Mouse (Mus musculus) layer of hippocampus, adult 11-12 months (tissue): ENCODE results near the gene Rimkla.
"Not testable (repeated sequence)": the region's sequence is repeated elsewhere in the genome, so short reads cannot be mapped to it uniquely, and the experiment has no call there.

Experiments
- DNase-seq: peaks from one replicate; pipeline ENCODE4 v3.0.0; 2022; ENCODE audit warnings: low spot score

Rimkla gene

DNA sequence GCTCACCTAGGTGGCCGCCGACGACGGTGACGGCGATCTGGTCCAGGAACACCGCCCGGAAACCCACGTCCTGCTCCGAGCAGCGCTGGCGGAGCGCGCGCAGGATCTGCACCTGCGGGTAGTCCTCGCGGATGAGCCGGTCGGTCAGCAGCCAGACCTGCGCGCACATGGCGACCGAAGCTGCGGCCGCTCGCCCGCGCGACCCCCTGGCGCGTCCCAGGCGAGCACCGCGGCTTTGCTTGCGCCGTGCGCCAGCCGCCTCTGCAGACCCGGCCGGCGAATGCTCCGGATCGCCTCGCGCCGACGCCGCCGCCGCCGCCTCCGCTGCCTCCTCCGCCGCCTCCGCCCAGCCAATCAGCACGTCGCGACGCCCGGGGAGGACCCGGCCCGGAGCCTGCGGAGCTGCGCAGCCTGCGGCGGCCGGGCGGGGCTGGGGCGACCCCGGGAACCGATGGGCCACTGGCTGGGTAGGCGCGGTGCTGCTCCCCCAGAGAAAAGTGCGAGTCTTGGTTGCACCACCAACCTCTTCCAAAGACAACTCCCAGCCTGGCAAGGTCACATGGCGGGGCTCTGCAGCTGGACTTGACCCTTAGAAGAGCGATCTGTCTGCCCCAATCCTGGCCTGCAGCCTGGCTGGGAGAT is at the start of gene Rimkla:
Gene Rimkla, minus strand, starts transcription at position 338 of the 642 bp plus-strand sequence.
- DNase-seq = peak; percentile 54

- DNase-seq = no peak
Measured at GRCm38 (mm10) chr4:119540533-119540890, 48.1 kb upstream of the Rimkla start.

DNA sequence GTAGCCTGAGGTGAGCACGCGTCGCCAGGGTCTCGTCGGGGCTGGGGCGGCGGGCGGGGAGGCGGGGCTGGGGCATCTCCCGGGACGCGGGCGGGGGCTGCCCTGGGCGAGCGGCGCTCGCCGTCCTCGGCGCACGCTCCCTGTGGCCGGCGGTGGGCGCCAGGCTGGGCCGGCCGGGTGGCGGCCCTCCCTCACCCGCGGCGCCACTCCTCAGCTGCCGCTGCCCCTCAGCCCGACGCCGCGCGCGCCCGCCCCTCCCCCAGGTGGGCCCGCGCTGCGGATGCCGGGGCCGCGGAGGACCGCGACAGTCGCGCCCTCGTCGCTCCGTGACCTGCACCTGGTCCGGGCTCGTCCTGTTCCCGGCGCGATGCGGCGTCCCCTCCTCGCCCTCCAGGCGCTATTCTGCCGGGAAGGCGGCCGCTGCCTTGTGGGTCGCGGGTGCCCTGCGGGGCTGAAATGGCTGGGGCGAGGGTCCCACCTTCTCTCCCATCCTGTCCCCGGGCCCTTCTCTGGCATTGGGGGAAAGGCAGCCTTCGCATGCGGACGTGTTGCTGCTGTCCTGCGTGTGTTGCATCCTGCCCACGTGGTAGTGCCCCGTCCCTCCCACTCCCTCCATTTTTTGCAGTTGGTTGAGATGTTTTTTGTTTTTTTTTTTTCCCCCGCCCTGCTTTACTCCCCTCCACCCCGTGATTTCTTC is 47.6 kb upstream of the Rimkla start:
- peak; percentile 22 for DNase-seq

DNA sequence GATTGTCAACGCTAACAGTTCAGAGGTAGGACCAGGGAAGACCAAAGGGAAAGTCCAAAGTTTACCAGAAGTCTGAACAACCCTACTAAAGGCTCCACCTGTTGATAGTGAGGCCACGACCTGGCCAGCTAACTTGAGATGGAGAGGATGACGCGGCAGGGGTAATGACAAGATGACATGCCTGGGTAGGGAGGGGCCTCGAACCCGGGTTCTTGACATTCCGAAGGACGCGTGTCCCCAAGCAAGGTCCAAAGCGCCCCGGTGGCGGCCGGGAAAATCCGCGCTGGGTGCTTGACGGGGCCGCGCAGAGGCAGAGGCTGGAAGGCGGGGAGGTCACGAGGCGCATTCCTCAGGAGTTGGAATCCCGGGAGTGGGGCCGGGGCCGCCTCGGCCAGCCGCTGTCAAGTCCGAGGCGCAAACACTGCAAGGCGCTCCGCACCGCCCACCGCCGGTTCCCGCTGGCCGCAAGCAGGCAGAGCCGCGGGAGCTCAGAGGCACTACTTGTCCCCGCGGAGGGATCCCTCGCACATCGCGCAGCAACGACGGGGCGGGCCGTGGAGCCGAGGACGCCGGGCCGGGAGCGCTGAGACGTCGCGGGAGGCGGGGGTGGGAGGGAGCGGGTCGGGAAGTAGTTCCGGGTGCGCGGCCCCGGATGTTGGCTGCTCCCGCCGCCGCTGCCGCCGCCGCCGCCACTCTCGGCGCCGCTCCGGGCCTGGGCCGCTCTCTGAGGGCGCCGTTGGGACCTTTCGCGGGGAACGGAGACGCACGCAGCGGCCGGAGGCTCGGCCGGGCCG is 46.8 kb upstream of the Rimkla start, which contains the start of gene Frg2f1:
Gene Frg2f1, minus strand, starts transcription at position 499 of the 794 bp plus-strand sequence.
- DNase-seq = peak; percentile 94

- no peak for DNase-seq
Measured at GRCm38 (mm10) chr4:119537436-119537835, 45.0 kb upstream of the Rimkla start.

GRCm38 (mm10) chr4:119536615-119537014 is 44.2 kb upstream of the Rimkla start, which contains the start of gene Foxj3:
Foxj3 (plus strand) TSS chr4:119537004.
- DNase-seq = not testable (repeated sequence)

- DNase-seq = no peak
Measured at GRCm38 (mm10) chr4:119535103-119535502, 42.7 kb upstream of the Rimkla start.

GRCm38 (mm10) chr4:119531813-119532212 is 39.4 kb upstream of the Rimkla start:
- no peak for DNase-seq

DNA sequence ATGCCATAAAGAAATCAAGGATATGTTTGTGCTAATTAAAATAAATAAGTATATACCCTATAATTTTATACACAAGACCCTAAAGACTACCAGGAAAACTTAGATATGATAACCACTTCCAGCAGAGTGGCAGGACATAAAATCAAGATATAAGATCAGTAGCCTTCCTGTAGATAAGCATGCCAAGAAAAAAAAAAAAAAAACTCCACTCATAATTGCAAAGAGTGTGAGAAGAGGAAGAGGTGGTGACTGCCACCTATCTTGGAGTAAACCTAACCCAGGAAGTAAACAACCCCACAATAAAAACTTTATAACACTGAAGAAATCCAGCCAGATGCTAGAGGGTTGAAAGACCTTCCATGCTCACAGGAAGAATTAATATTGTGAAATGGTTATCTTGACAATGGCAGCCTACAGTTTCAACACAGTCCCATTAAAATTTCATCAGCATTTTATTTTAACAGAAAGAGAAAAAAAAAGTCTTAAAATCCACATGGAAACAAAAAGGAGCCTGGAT is 34.0 kb upstream of the Rimkla start:
- DNase-seq = no peak

DNA sequence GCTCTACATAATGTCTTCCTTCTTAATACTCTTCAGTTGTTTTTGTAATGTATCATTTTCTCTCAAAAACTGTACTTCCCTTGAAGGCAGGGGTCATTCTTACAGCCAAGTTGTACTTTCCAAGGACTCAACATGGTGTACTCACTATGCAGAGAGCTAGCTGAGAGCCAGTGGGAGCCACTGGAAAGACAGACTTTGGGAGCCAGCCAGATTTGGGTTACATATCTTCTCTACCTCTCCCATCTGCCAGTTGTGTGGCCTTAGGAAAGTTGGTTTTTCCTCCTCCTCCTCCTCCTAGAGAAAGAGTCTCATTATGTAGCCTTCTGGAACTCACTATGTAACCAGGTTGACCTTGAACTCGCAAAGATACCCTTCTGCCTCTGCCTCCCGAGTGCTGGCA is 32.0 kb upstream of the Rimkla start:
- DNase-seq = no peak

- peak; percentile 24 for DNase-seq
Measured at GRCm38 (mm10) chr4:119524010-119524409, 31.6 kb upstream of the Rimkla start.

GRCm38 (mm10) chr4:119523575-119523974 is 31.1 kb upstream of the Rimkla start:
- DNase-seq = no peak

GRCm38 (mm10) chr4:119512731-119513141 is 20.3 kb upstream of the Rimkla start:
- no peak for DNase-seq

- DNase-seq = no peak
Measured at GRCm38 (mm10) chr4:119511591-119511990, 19.2 kb upstream of the Rimkla start.

DNA sequence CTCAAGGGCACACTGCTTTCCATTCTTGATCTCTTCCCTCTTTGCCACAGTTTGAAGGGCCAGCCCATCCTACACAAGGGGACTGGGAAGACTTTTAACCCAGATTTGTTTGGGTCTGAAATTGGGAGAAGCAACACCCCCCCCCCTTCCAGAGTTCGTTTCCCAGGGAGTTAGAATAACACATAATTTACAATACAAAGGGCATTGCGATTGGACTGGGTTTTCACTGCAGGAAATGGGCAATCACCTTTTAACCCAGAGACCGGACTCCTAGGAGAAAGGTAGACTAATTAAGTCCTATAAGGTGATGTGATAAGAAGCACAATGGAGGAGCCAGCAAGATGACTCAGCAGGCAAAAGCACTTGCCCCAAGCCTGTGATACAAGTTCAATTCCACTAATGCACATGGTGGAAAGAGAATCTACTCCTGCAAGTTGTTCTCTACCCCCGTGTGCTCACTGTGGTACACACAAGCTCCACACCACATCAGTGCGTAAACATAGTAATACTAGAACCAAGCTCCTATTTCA is 6.0 kb upstream of the Rimkla start:
- DNase-seq = no peak

DNA sequence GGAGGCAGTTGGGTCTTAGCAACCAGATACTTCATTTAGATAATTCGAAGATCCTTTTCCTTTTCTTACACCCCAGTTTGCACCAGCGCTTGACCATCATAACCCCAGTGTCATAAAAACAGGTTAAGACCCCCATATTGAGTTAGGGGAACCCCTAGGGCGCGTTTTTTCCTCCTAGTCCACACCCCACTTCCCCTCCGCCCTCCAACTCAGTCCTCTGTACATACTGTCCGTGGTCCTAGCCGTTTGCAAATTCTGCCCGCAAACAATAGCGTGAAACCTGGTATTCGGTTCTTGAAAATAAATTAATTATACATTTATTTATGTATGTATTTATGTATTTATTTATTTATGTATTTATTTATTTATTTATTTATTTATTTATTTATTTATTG is 502 bp upstream of the Rimkla start:
- DNase-seq = no peak

- DNase-seq = peak; percentile 53
Measured at GRCm38 (mm10) chr4:119490806-119491205, 1.6 kb downstream of the Rimkla start.

DNA sequence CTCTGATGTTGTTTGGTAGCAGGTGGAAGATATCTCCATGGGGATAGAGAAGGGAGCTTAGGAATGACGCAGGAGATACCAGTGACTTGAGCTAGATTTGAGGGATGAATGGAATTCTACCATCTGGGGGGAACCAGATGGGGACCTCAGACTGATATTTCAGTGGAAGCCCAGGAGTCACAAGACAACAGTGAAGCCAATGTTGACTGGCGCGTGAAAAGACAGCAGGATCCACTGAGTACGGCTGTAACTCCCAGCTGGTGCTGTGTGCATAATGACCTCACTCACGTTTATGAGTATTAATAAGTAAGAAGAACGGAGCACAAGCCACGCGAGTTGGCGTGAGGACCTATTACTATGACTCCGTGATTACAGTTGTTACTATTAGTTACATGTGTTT is 2.8 kb downstream of the Rimkla start:
- peak; percentile 30 for DNase-seq

DNA sequence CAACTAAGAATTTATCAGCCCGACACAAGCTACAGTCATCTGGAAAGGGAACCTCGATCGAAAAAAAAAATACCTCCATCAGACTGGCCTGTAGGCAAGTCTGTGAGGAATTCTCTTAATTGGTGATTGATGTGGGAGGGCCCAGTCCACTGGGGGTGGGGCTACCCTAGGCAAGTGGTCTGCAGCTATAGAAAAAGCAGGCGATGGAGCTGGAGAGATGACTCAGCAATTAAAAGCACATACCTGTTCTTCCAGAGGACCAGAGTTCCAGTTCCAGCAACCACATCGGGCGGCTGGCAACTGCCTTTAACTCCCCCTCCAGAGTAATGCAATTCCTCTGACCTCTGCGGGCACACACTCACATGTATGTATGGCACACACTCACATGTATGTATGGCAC is 7.5 kb downstream of the Rimkla start:
- DNase-seq = no peak

GRCm38 (mm10) chr4:119483051-119483450 is 9.4 kb downstream of the Rimkla start:
- no peak for DNase-seq

DNA sequence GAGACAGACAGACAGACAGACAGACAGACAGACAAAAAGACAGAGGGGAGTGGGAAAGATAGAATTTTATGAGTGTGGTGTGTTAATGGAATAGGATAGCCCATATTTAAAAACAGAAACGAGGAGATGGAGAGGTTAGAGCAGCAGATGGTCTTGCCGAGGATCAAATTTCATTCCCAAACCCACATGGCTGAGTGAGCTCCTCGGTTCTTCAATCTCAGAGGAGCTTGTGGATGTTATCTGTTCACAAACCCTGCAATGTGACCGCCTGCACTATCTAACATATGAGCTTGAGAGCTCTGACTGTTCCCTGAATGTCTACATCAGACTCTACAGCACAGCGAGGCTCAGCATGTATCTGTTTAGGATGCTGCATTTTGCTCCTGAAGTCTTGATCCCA is 19.3 kb downstream of the Rimkla start:
- DNase-seq = no peak

GRCm38 (mm10) chr4:119472545-119472944 is 19.9 kb downstream of the Rimkla start:
- no peak for DNase-seq
